Mouse (Mus musculus) E14TG2a.4 (cell line): Measurements from ENCODE around the gene Aif1.

Experiments
- CTCF ChIP-seq: conservative IDR thresholded peaks from 2 replicates; pipeline ENCODE4 v1.5.1; 2014; ENCODE audit warnings: low read length
- NANOG ChIP-seq: IDR thresholded peaks from 2 replicates; pipeline ENCODE4 v1.6.1; 2014; ENCODE audit warnings: borderline replicate concordance, low read length, mixed read lengths

- TF ChIP-seq NANOG, result no peak
- no peak for TF ChIP-seq CTCF
These were observed 54.0 kb downstream of the Aif1 start, which contains the start of gene Csnk2b for GRCm38 (mm10) chr17:35121871-35122303.
